Mouse (Mus musculus) adrenal gland, adult 18-20 months (tissue): ENCODE measurements around the gene L3mbtl3. TPM values are rescaled to one million over a fixed set of nuclear protein-coding genes. Genes with fewer than 3 reads are reported as not detected.

Experiments
- DNase-seq, 2 experiments: peaks; one replicate each; pipeline ENCODE4 v3.0.0; 2021 to 2022; ENCODE audit warnings: low spot score in 2 of 2
- microRNA-seq, 2 experiments: library from miRNA; unstranded; fragments of <30 nt; microRNA quantifications; one replicate each; pipeline ENCODE4 v1.2.0; 2021; ENCODE audit warnings: borderline number of aligned reads in 2 of 2
- total RNA-seq, 2 experiments: library from RNA; stranded (reverse); gene quantifications; 1 replicate in 1 of 2; 2 replicates in 1 of 2; pipeline ENCODE4 v1.2.3; 2021

The L3mbtl3 gene
- total RNA-seq, 2 experiments from 2014 or later = 6.9 to 10.7 TPM

GRCm38 (mm10) chr10:26244466-26244865 is 131.3 kb downstream of the L3mbtl3 start:
- DNase-seq = no peak

GRCm38 (mm10) chr10:26243203-26243602 is 132.6 kb downstream of the L3mbtl3 start:
- no peak for DNase-seq

- no peak for DNase-seq
Observed at GRCm38 (mm10) chr10:26239090-26239489, 136.7 kb downstream of the L3mbtl3 start.

- DNase-seq = no peak
Observed at GRCm38 (mm10) chr10:26238559-26238958, 137.2 kb downstream of the L3mbtl3 start.

GRCm38 (mm10) chr10:26232071-26232653 is 143.6 kb downstream of the L3mbtl3 start:
- no peak for DNase-seq

GRCm38 (mm10) chr10:26229488-26229887 is 146.3 kb downstream of the L3mbtl3 start, which contains the start of gene Samd3:
Gene Samd3 (plus strand): TSS chr10:26229707.
- no peak for DNase-seq

GRCm38 (mm10) chr10:26228187-26228586 is 147.6 kb downstream of the L3mbtl3 start:
- DNase-seq = no peak

GRCm38 (mm10) chr10:26226734-26227133 is 149.0 kb downstream of the L3mbtl3 start:
- DNase-seq = no peak

GRCm38 (mm10) chr10:26226241-26226640 is 149.5 kb downstream of the L3mbtl3 start:
- DNase-seq = no peak

Small RNAs within 50 kb of the gene (microRNA-seq; reads per million reads assigned to microRNA genes)
- gene Gm27754 = 0 reads per million in 2 experiments

Other genes with a start within 250 kb of the L3mbtl3 start
- under 1 TPM in 1 of 2 experiments, not detected in 1; 0.17 TPM for gene Samd3, start 146.3 kb downstream of the L3mbtl3 start, total RNA-seq